Mouse (Mus musculus) kidney, adult 2 months (tissue): ENCODE data around the gene Srsf5.

Source experiments
- CTCF ChIP-seq: fragments of 200-500 bp; conservative IDR thresholded peaks from 2 replicates; pipeline ENCODE4 v1.5.1; 2011; ENCODE audit warnings: low read depth, mild to moderate bottlenecking, control low read depth, low read length, moderate library complexity, mixed read lengths; ENCODE audit not compliant: insufficient read depth, insufficient read length
- POLR2A ChIP-seq: fragments of 200-500 bp; IDR thresholded peaks from one replicate; pipeline ENCODE4 v1.6.1; 2011; ENCODE audit warnings: low read depth, low read length, control low read depth

DNA sequence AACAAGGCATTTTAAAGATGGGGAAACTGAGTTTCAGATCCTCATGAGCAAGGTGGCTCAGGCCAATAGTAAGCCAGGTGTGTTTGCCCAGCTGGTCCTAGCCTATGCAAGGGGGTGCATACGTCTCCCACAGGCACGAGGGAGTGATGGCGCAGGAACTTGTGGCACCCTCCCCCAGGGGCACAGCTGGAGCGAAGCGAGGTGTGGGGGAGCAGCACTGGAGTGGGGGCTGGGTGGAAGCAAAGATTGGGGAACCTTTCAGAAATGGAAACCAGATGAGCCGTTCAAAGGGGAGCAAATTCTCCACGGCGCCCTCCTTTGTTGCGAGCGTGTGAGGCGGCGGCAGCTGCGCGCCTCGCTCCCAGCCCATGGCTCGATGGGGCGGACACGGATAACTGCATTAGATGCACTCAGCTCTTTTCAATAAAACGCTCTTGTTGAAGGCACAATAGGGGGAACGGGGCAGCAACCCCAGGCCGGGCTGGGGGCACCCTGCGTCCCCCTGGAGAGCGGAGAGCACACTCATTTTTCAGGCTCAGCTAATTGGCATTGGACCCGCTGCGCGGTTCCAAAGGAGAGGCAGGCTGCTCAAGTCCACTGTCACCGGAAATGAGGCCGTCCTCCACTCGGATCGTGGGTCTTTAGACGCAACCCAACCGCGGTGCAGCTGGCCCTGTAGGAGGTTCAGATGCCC is 53.4 kb downstream of the Srsf5 start:
- no peak for TF ChIP-seq CTCF
- TF ChIP-seq POLR2A: no peak
